Comparison of ENCODE assay signal across 16 mouse cellular contexts in genomic region chr9:22551273-22551672, GRCm38 (mm10).
"Had no signal": no experiment of that assay in that cellular context is flagged by ENCODE, and none has a peak within 500 bp of the region (broad histone marks: within the 10 kb centered on the region; RNA-seq: fewer than 3 reads in every experiment).

No protein-coding gene starts in this region.

- H3K27me3 ChIP-seq: lung, embryonic 15.5 days; midbrain, embryonic 13.5 days; midbrain, embryonic 15.5 days; neural tube, embryonic 12.5 days; stomach, embryonic 15.5 days had no signal

- H3K36me3 ChIP-seq: lung, embryonic 15.5 days; midbrain, embryonic 13.5 days; midbrain, embryonic 15.5 days; neural tube, embryonic 12.5 days; stomach, embryonic 15.5 days had no signal

- H3K4me3 ChIP-seq: lung, embryonic 15.5 days; midbrain, embryonic 13.5 days; midbrain, embryonic 15.5 days; neural tube, embryonic 12.5 days; stomach, embryonic 15.5 days had no signal

- H3K27ac ChIP-seq: lung, embryonic 15.5 days; macrophage; midbrain, embryonic 13.5 days; midbrain, embryonic 15.5 days; neural tube, embryonic 12.5 days; stomach, embryonic 15.5 days; stomach, postnatal 0 days had no signal

- H3K9ac ChIP-seq: liver, postnatal 0 days; lung, embryonic 15.5 days; midbrain, embryonic 13.5 days; midbrain, embryonic 15.5 days; neural tube, embryonic 12.5 days; stomach, embryonic 15.5 days had no signal

- ATAC-seq: liver, postnatal 0 days; lung, postnatal 0 days; midbrain, embryonic 13.5 days; midbrain, embryonic 15.5 days had no signal

- H3K4me1 ChIP-seq: lung, embryonic 15.5 days; midbrain, embryonic 13.5 days; midbrain, embryonic 15.5 days; neural tube, embryonic 12.5 days; stomach, embryonic 15.5 days had no signal

- DNase-seq: liver, postnatal 0 days; lung, adult 2 months; lung, postnatal 14 days; lung, postnatal 36 days; right cerebral cortex, postnatal 14 days; thymus, adult 2 months; thymus, postnatal 25 days; thymus, postnatal 4 days had no signal

- H3K9me3 ChIP-seq: lung, embryonic 15.5 days; midbrain, embryonic 13.5 days; midbrain, embryonic 15.5 days; neural tube, embryonic 12.5 days; stomach, embryonic 15.5 days had no signal
